Mouse (Mus musculus) lung, embryonic 16.5 days (tissue): ENCODE measurements around the gene Gm47283. TPM values are rescaled to one million over a fixed set of nuclear protein-coding genes. Genes with fewer than 3 reads are reported as not detected.
"Not testable (repeated sequence)": the region's sequence is repeated elsewhere in the genome, so short reads cannot be mapped to it uniquely, and the experiment has no call there.

ENCODE experiments used
- ATAC-seq: fragments of 200-750 bp; cut with Nextera tagmentation; 2 replicates; pipeline ENCODE4 v1.8.0; 2017; ENCODE audit warnings: low read depth, mild to moderate bottlenecking, moderate library complexity
- H3K27ac ChIP-seq: fragments of 300-500 bp; sonication (generic); 2 replicates; pipeline ENCODE4 v1.5.1; 2014; ENCODE audit warnings: mild to moderate bottlenecking, control low read depth, low read length
- H3K27me3 ChIP-seq: fragments of 300-500 bp; sonication (generic); 2 replicates; pipeline ENCODE4 v1.6.1; 2014; ENCODE audit warnings: low read depth, low read length, mixed read lengths; ENCODE audit not compliant: control insufficient read depth, insufficient read depth
- H3K36me3 ChIP-seq: fragments of 300-500 bp; sonication (generic); 2 replicates; pipeline ENCODE4 v1.6.1; 2014; ENCODE audit warnings: low read length; ENCODE audit not compliant: control insufficient read depth, insufficient read depth
- H3K4me1 ChIP-seq: fragments of 300-500 bp; sonication (generic); replicated peaks from 2 replicates; pipeline ENCODE4 v1.6.1; 2014; ENCODE audit warnings: low read length, mixed read lengths; ENCODE audit not compliant: control insufficient read depth, insufficient read depth
- H3K4me2 ChIP-seq: fragments of 300-500 bp; sonication (generic); 2 replicates; pipeline ENCODE4 v1.6.1; 2014; ENCODE audit warnings: low read depth, low read length, control low read depth
- H3K4me3 ChIP-seq: fragments of 300-500 bp; sonication (generic); 2 replicates; pipeline ENCODE4 v1.5.1; 2014; ENCODE audit warnings: mild to moderate bottlenecking, low read length, control low read depth
- H3K9ac ChIP-seq: fragments of 300-500 bp; sonication (generic); 2 replicates; pipeline ENCODE4 v1.6.1; 2014; ENCODE audit warnings: low read length, control low read depth
- H3K9me3 ChIP-seq: fragments of 300-500 bp; sonication (generic); 2 replicates; pipeline ENCODE4 v1.6.1; 2016; ENCODE audit warnings: low read length; ENCODE audit not compliant: control insufficient read depth
- WGBS: fragments of 180-500 bp; shearing (Covaris S2); extraction: QIAGEN DNeasy Blood & Tissue Kit; methylation state at CpG from one replicate; pipeline ENCODE4 v1.1.7; 2014; 5-methylcytosine and 5-hydroxymethylcytosine counted together
- polyA plus RNA-seq: library from polyadenylated mRNA; unstranded; fragments of >200 nt; fragmentation: Nextera tagmentation; extraction: Ambion mirVana; gene quantifications from 2 replicates; pipeline ENCODE4 v1.2.1, GENCODE M21; 2015

Gm47283 gene
- polyA plus RNA-seq, 1 experiment from 2014 or later = not detected

DNA sequence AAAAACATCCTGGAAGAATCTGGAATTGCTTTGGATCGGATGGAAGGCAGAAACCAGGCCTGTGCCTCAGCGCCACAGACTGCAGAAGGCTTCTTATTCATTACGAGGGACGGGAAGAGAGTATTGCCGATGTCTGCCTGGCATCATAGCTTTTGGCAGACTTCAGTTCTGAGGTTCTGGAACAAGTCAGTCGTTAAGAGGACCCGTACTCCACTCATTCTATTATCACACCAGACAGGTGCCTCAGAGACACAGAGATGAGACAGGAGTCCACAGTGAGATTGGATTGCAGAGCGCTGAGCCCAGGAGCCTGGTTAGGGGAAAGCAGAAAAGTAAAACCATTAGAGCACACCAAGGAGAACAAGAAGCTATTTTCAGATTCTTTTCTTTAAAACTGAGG lies 54.5 kb downstream of the Gm47283 start, which contains the start of gene Gm21748:
Gene Gm21748 (minus strand): TSS at position 101 of the 400 bp plus-strand sequence.
- WGBS = no CpG with 5 or more reads among the region's 8 CpGs
- not testable (repeated sequence) for H3K4me1 ChIP-seq, H3K36me3 ChIP-seq, H3K27me3 ChIP-seq, H3K27ac ChIP-seq, H3K9ac ChIP-seq, H3K9me3 ChIP-seq, H3K4me3 ChIP-seq, H3K4me2 ChIP-seq, ATAC-seq

Other genes starting within 250 kb of the Gm47283 start
- not detected in 2 replicates for gene Gm21860, start 29.9 kb upstream of the Gm47283 start, polyA plus RNA-seq
- not detected in 2 replicates for gene Gm21748, start 54.4 kb downstream of the Gm47283 start, polyA plus RNA-seq